Mouse (Mus musculus): ENCODE data around the gene Nlrp10.

Gene Nlrp10

GRCm38 (mm10) chr7:108929726-108930393 is at the start of gene Nlrp10:
Nlrp10 (minus strand) TSS chr7:108930178.
- DNase-seq: peak; percentile 81

- no peak for DNase-seq
These were observed 42.3 kb upstream of the Nlrp10 start for GRCm38 (mm10) chr7:108972273-108972672.

- no peak for DNase-seq
These were observed 38.2 kb upstream of the Nlrp10 start for GRCm38 (mm10) chr7:108968201-108968600.

GRCm38 (mm10) chr7:108966742-108967362 is 36.9 kb upstream of the Nlrp10 start:
- DNase-seq: peak; percentile 90

GRCm38 (mm10) chr7:108965968-108966367 is 36.0 kb upstream of the Nlrp10 start:
- DNase-seq: no peak

GRCm38 (mm10) chr7:108957734-108958133 is 27.8 kb upstream of the Nlrp10 start:
- no peak for DNase-seq

GRCm38 (mm10) chr7:108954185-108954584 is 24.2 kb upstream of the Nlrp10 start:
- no peak for DNase-seq

GRCm38 (mm10) chr7:108952801-108953200 is 22.8 kb upstream of the Nlrp10 start:
- DNase-seq: no peak

GRCm38 (mm10) chr7:108950762-108951331 is 20.9 kb upstream of the Nlrp10 start:
- peak; percentile 89 for DNase-seq

GRCm38 (mm10) chr7:108950312-108950761 is 20.4 kb upstream of the Nlrp10 start, which contains the start of gene Tub:
Tub (plus strand) TSS chr7:108950338.
- DNase-seq: peak; percentile 95

- DNase-seq: no peak
These were observed 19.3 kb upstream of the Nlrp10 start for GRCm38 (mm10) chr7:108949301-108949700.

- DNase-seq: no peak
These were observed 18.6 kb upstream of the Nlrp10 start for GRCm38 (mm10) chr7:108948611-108949010.

GRCm38 (mm10) chr7:108944002-108944401 is 14.0 kb upstream of the Nlrp10 start:
- DNase-seq: peak; percentile 89

GRCm38 (mm10) chr7:108941466-108941865 is 11.5 kb upstream of the Nlrp10 start:
- peak; percentile 76 for DNase-seq

GRCm38 (mm10) chr7:108936591-108936990 is 6.6 kb upstream of the Nlrp10 start:
- DNase-seq: peak; percentile 79

GRCm38 (mm10) chr7:108935411-108935810 is 5.4 kb upstream of the Nlrp10 start:
- peak; percentile 89 for DNase-seq

GRCm38 (mm10) chr7:108934836-108935235 is 4.9 kb upstream of the Nlrp10 start:
- no peak for DNase-seq

- peak; percentile 100 for DNase-seq
These were observed 4.1 kb upstream of the Nlrp10 start, which contains the start of gene Eif3f for GRCm38 (mm10) chr7:108933794-108934731. Eif3f (plus strand) TSS chr7:108934417.

GRCm38 (mm10) chr7:108928280-108929188 is 1.4 kb downstream of the Nlrp10 start:
- DNase-seq: peak; percentile 71

GRCm38 (mm10) chr7:108927043-108927442 is 2.9 kb downstream of the Nlrp10 start:
- no peak for DNase-seq

GRCm38 (mm10) chr7:108903969-108904368 is 26.0 kb downstream of the Nlrp10 start:
- DNase-seq: peak; percentile 40

- no peak for DNase-seq
These were observed 35.7 kb downstream of the Nlrp10 start, which contains the start of gene Olfr519 for GRCm38 (mm10) chr7:108894320-108894719. Olfr519 (minus strand) TSS chr7:108894420.

Data from heart, adult 11 months (tissue).